10 mouse cellular contexts compared by ENCODE assay signal in genomic region chr1:37474046-37474445, GRCm38 (mm10). TPM values are rescaled to one million over a fixed set of nuclear protein-coding genes. Genes with fewer than 3 reads are reported as not detected.
DNase-seq lines count a peak whose midpoint lies in the region; ATAC-seq and TF ChIP-seq lines count a peak whose summit lies in the region.
"Had no signal": no experiment of that assay in that cellular context is flagged by ENCODE, and none has a peak within 500 bp of the region (broad histone marks: within the 10 kb centered on the region; RNA-seq: fewer than 3 reads in every experiment).

No protein-coding gene starts in this region.

- no peaks in the 10 kb centered on the region for H3K36me3 ChIP-seq in heart, embryonic 13.5 days
- H3K36me3 ChIP-seq in stomach, embryonic 14.5 days (ENCODE audit: control insufficient read depth, insufficient read depth, low read length) = no peaks in the 10 kb centered on the region
- H3K36me3 ChIP-seq in stomach, postnatal 0 days (ENCODE audit: control insufficient read depth, insufficient read depth, low read length) = no peaks in the 10 kb centered on the region
- H3K36me3 ChIP-seq in forebrain, embryonic 12.5 days (replicated peaks) = no peaks in the 10 kb centered on the region

- 48% methylated on average over 8 of the region's 8 CpGs for WGBS in heart, embryonic 13.5 days
- 81% methylated on average over 8 of the region's 8 CpGs for WGBS in stomach, embryonic 14.5 days
- WGBS in stomach, postnatal 0 days = 70% methylated on average over 8 of the region's 8 CpGs
- 83% methylated on average over 8 of the region's 8 CpGs for WGBS in forebrain, embryonic 12.5 days

- intact Hi-C loops in heart, postnatal 10 days (cut with DNase I) = loop anchor here (5.0 kb wide), 1 partner anchor 68 kb away; the partner anchor contains the start of gene Mgat4a

- no peak for TF ChIP-seq CTCF in stomach, postnatal 0 days (IDR thresholded peaks at IDR 0.05; ENCODE audit: low read depth)

- H3K4me3 ChIP-seq in heart, embryonic 13.5 days = no peak overlapping the region
- H3K4me3 ChIP-seq in stomach, embryonic 14.5 days (ENCODE audit: low read depth, low read length) = no peak overlapping the region
- no peak overlapping the region for H3K4me3 ChIP-seq in stomach, postnatal 0 days (ENCODE audit: low read depth, low read length)
- H3K4me3 ChIP-seq in forebrain, embryonic 12.5 days (replicated peaks) = no peak overlapping the region
- H3K4me3 ChIP-seq: forebrain, embryonic 13.5 days had no signal

- no peaks in the 10 kb centered on the region for H3K9me3 ChIP-seq in heart, embryonic 13.5 days
- H3K9me3 ChIP-seq in stomach, embryonic 14.5 days (ENCODE audit: control insufficient read depth, low read depth, low read length) = no peaks in the 10 kb centered on the region
- no peaks in the 10 kb centered on the region for H3K9me3 ChIP-seq in stomach, postnatal 0 days (ENCODE audit: control insufficient read depth, low read length)
- H3K9me3 ChIP-seq in forebrain, embryonic 12.5 days = no peaks in the 10 kb centered on the region
- H3K9me3 ChIP-seq: forebrain, embryonic 13.5 days had no signal

- no peak for ATAC-seq in heart, embryonic 13.5 days (ENCODE audit: extremely low read depth, insufficient number of reproducible peaks, low FRiP score, low TSS enrichment)
- no peak for ATAC-seq in stomach, embryonic 14.5 days (ENCODE audit: insufficient number of reproducible peaks, insufficient read depth, low FRiP score, low read depth)
- no peak for ATAC-seq in stomach, postnatal 0 days (ENCODE audit: low FRiP score, low TSS enrichment)
- ATAC-seq in forebrain, embryonic 12.5 days (ENCODE audit: low FRiP score) = no peak
- ATAC-seq: forebrain, embryonic 13.5 days had no signal

- 0 out of 2 replicates have a peak overlapping the region, but pooled peaks have one; percentile 30 for H3K9ac ChIP-seq in heart, embryonic 13.5 days
- H3K9ac ChIP-seq in stomach, embryonic 14.5 days (replicated peaks; ENCODE audit: low read depth, low read length) = no peak overlapping the region
- H3K9ac ChIP-seq in stomach, postnatal 0 days (ENCODE audit: low read length) = no peak overlapping the region; the same call in 1 of the 2 replicates
- H3K9ac ChIP-seq in forebrain, embryonic 12.5 days = no peak overlapping the region
- H3K9ac ChIP-seq: forebrain, embryonic 13.5 days had no signal

- H3K27ac ChIP-seq in heart, embryonic 13.5 days (replicated peaks) = peak overlapping the region; percentile 37
- H3K27ac ChIP-seq in stomach, embryonic 14.5 days (ENCODE audit: low read length) = 0 out of 2 replicates have a peak overlapping the region, but pooled peaks have one; percentile 52
- no peak overlapping the region for H3K27ac ChIP-seq in stomach, postnatal 0 days (replicated peaks)
- H3K27ac ChIP-seq in forebrain, embryonic 12.5 days = no peak overlapping the region
- H3K27ac ChIP-seq: forebrain, embryonic 13.5 days had no signal

- no peaks in the 10 kb centered on the region for H3K27me3 ChIP-seq in heart, embryonic 13.5 days (replicated peaks)
- no peaks in the 10 kb centered on the region for H3K27me3 ChIP-seq in stomach, embryonic 14.5 days (ENCODE audit: control insufficient read depth, insufficient read depth, low read length)
- H3K27me3 ChIP-seq in stomach, postnatal 0 days (ENCODE audit: control insufficient read depth, insufficient read depth, low read length) = no peaks in the 10 kb centered on the region
- H3K27me3 ChIP-seq in forebrain, embryonic 12.5 days = no peaks in the 10 kb centered on the region
- H3K27me3 ChIP-seq: forebrain, embryonic 13.5 days had no signal

- no peak for DNase-seq in heart, postnatal 10 days
- DNase-seq in stomach, postnatal 0 days (ENCODE audit: low spot score) = no peak
- peak; percentile 56 for DNase-seq in lung, postnatal 36 days
- peak; percentile 36 to 42 for DNase-seq in thymus, postnatal 36 days
- DNase-seq in urinary bladder, postnatal 25 days (ENCODE audit: low spot score) = no peak
- DNase-seq: left cerebral cortex, postnatal 4 days had no signal

- H3K4me2 ChIP-seq in heart, embryonic 13.5 days = no peak overlapping the region
- H3K4me2 ChIP-seq in stomach, embryonic 14.5 days (replicated peaks; ENCODE audit: low read depth, low read length) = no peak overlapping the region
- no peak overlapping the region for H3K4me2 ChIP-seq in stomach, postnatal 0 days (replicated peaks; ENCODE audit: low read depth)
- H3K4me2 ChIP-seq in forebrain, embryonic 12.5 days = no peak overlapping the region
- H3K4me2 ChIP-seq: forebrain, embryonic 13.5 days had no signal

- H3K4me1 ChIP-seq in heart, embryonic 13.5 days = peaks cover 25% of the 10 kb centered on the region
- H3K4me1 ChIP-seq in stomach, embryonic 14.5 days (ENCODE audit: control insufficient read depth, insufficient read depth, low read length) = 0 out of 2 replicates have a peak, but pooled peaks cover 3% of the 10 kb centered on the region
- H3K4me1 ChIP-seq in stomach, postnatal 0 days (replicated peaks; ENCODE audit: control insufficient read depth, insufficient read depth) = 0 out of 2 replicates have a peak, but pooled peaks cover 2% of the 10 kb centered on the region
- H3K4me1 ChIP-seq in forebrain, embryonic 12.5 days = no peaks in the 10 kb centered on the region
- H3K4me1 ChIP-seq: forebrain, embryonic 13.5 days had no signal

- TF ChIP-seq EP300 in stomach, postnatal 0 days (optimal IDR thresholded peaks at IDR 0.05) = no peak

RNA-seq across cellular contexts. Expression of gene Unc50, which starts 44.1 kb away (rescaled TPM):
- 75.9 and 86.4 TPM in 2 replicates for polyA plus RNA-seq in heart, embryonic 13.5 days (2015; fragmentation: Nextera tagmentation; extraction: Ambion mirVana)
- 10 to 100 TPM; 38.5 to 40.5 TPM for total RNA-seq in heart, postnatal 10 days (2021)
- polyA plus RNA-seq in stomach, embryonic 14.5 days (2014; fragmentation: Nextera tagmentation; extraction: Ambion mirVana) = 139 and 151 TPM in 2 replicates
- 131 and 141 TPM in 2 replicates for polyA plus RNA-seq in stomach, postnatal 0 days (2015; fragmentation: Nextera tagmentation; extraction: Ambion mirVana)
- polyA plus RNA-seq in forebrain, embryonic 12.5 days (2016; fragmentation: Nextera tagmentation; extraction: Ambion mirVana) = 108 and 110 TPM in 2 replicates

RNA-seq across cellular contexts. Expression of gene Coa5, which starts 44.1 kb away (rescaled TPM):
- 56.8 and 60.0 TPM in 2 replicates for polyA plus RNA-seq in heart, embryonic 13.5 days (2015; fragmentation: Nextera tagmentation; extraction: Ambion mirVana)
- 10 to 100 TPM; 87.8 to 94.6 TPM for total RNA-seq in heart, postnatal 10 days (2021)
- 45.7 and 48.3 TPM in 2 replicates for polyA plus RNA-seq in stomach, embryonic 14.5 days (2014; fragmentation: Nextera tagmentation; extraction: Ambion mirVana)
- 24.1 and 25.8 TPM in 2 replicates for polyA plus RNA-seq in stomach, postnatal 0 days (2015; fragmentation: Nextera tagmentation; extraction: Ambion mirVana)
- polyA plus RNA-seq in forebrain, embryonic 12.5 days (2016; fragmentation: Nextera tagmentation; extraction: Ambion mirVana) = 51.8 and 53.3 TPM in 2 replicates

Comparison
In these comparisons a context has a peak if more than half of its experiments do, and no peak if none do; other contexts are left out.
1. H3K27ac ChIP-seq: peak in heart, embryonic 13.5 days (single experiment) and stomach, embryonic 14.5 days (single experiment); none in stomach, postnatal 0 days (single experiment) and forebrain, embryonic 12.5 days (single experiment).
2. DNase-seq: peak in lung, postnatal 36 days (single experiment) and thymus, postnatal 36 days (2 of 2); none in heart, postnatal 10 days (0 of 2), stomach, postnatal 0 days (single experiment) and urinary bladder, postnatal 25 days (single experiment).